Mouse (Mus musculus): Measurements from ENCODE around the gene Tmco2. TPM values are rescaled to one million over a fixed set of nuclear protein-coding genes. Genes with fewer than 3 reads are reported as not detected.

The Tmco2 gene
- polyA plus RNA-seq (2012; rRNA removed) = not detected in 2 replicates

- WGBS = 93% methylated on average over 2 of the region's 2 CpGs
- Histone ChIP-seq H3K4me1 (ENCODE audit: control insufficient read depth, insufficient read depth, low read length) (no peaks in the 10 kb centered on the region), H3K4me3 (replicated peaks; ENCODE audit: extremely low read depth, low read depth, low read length) (no peak within 1 kb of the TSS)
- TF ChIP-seq CTCF (IDR thresholded peaks at IDR 0.05; ENCODE audit: insufficient read depth, low read length) (no peak), POLR2A (IDR thresholded peaks at IDR 0.05; ENCODE audit: borderline replicate concordance, extremely low read depth, low read depth, low read length) (no peak)
- no peak for DNase-seq
Observed at GRCm38 (mm10) chr4:121109126-121109525, at the start of gene Tmco2. Gene Tmco2, minus strand, starts transcription at chr4:121109226.

- 79% methylated on average over 4 of the region's 4 CpGs for WGBS
Observed at GRCm38 (mm10) chr4:121103304-121103703, 5.7 kb downstream of the Tmco2 start.

GRCm38 (mm10) chr4:121097650-121098378, 11.2 kb downstream of the Tmco2 start, which contains the start of gene Zmpste24:
Gene Zmpste24, minus strand, starts transcription at chr4:121098241.
- Histone ChIP-seq H3K4me3 (replicated peaks; ENCODE audit: extremely low read depth, low read depth, low read length) (peak within 1 kb of the TSS; percentile 95), H3K4me1 (ENCODE audit: control insufficient read depth, insufficient read depth, low read length) (peaks cover 4% of the 10 kb centered on the region; the same call in 1 of the 2 replicates)
- 0 out of 2 replicates have a peak, but pooled peaks have one; percentile 17 for TF ChIP-seq POLR2A (IDR thresholded peaks at IDR 0.05; ENCODE audit: borderline replicate concordance, extremely low read depth, low read depth, low read length)
- TF ChIP-seq CTCF (IDR thresholded peaks at IDR 0.05; ENCODE audit: insufficient read depth, low read length) = no peak
- under 1% methylated on average over 39 of the region's 39 CpGs for WGBS
- DNase-seq = peak; percentile 81

More at GRCm38 (mm10) chr4:121103304-121103703, 5.7 kb downstream of the Tmco2 start:
- no peaks in the 10 kb centered on the region for H3K4me1 ChIP-seq (ENCODE audit: control insufficient read depth, insufficient read depth, low read length)
- no peak for TF ChIP-seq POLR2A (IDR thresholded peaks at IDR 0.05; ENCODE audit: borderline replicate concordance, extremely low read depth, low read depth, low read length)
- no peak overlapping the region for H3K4me3 ChIP-seq (replicated peaks; ENCODE audit: extremely low read depth, low read depth, low read length)
- no peak for DNase-seq

- Histone ChIP-seq H3K4me3 (replicated peaks; ENCODE audit: extremely low read depth, low read depth, low read length) (no peak overlapping the region), H3K4me1 (ENCODE audit: control insufficient read depth, insufficient read depth, low read length) (no peaks in the 10 kb centered on the region)
- TF ChIP-seq CTCF (IDR thresholded peaks at IDR 0.05; ENCODE audit: insufficient read depth, low read length) (no peak), POLR2A (IDR thresholded peaks at IDR 0.05; ENCODE audit: borderline replicate concordance, extremely low read depth, low read depth, low read length) (no peak)
- WGBS = 83% methylated on average over 4 of the region's 4 CpGs
- DNase-seq = no peak
Observed at GRCm38 (mm10) chr4:121090211-121090610, 18.8 kb downstream of the Tmco2 start.

- no peak for DNase-seq
- TF ChIP-seq POLR2A (IDR thresholded peaks at IDR 0.05; ENCODE audit: borderline replicate concordance, extremely low read depth, low read depth, low read length) (no peak), CTCF (IDR thresholded peaks at IDR 0.05; ENCODE audit: insufficient read depth, low read length) (no peak)
- Histone ChIP-seq H3K4me1 (ENCODE audit: control insufficient read depth, insufficient read depth, low read length) (no peaks in the 10 kb centered on the region), H3K4me3 (replicated peaks; ENCODE audit: extremely low read depth, low read depth, low read length) (no peak overlapping the region)
- 91% methylated on average over 2 of the region's 2 CpGs for WGBS
Observed at GRCm38 (mm10) chr4:121088696-121089095, 20.3 kb downstream of the Tmco2 start.

- no peaks in the 10 kb centered on the region for H3K4me1 ChIP-seq (ENCODE audit: control insufficient read depth, insufficient read depth, low read length)
- no peak for TF ChIP-seq POLR2A (IDR thresholded peaks at IDR 0.05; ENCODE audit: borderline replicate concordance, extremely low read depth, low read depth, low read length)
- TF ChIP-seq CTCF (IDR thresholded peaks at IDR 0.05; ENCODE audit: insufficient read depth, low read length) = no peak
- no peak overlapping the region for H3K4me3 ChIP-seq (replicated peaks; ENCODE audit: extremely low read depth, low read depth, low read length)
- DNase-seq = no peak
Observed at GRCm38 (mm10) chr4:121084506-121084905, 24.5 kb downstream of the Tmco2 start.

GRCm38 (mm10) chr4:121080395-121080794, 28.6 kb downstream of the Tmco2 start:
- 77% methylated on average over 1 of the region's 1 CpGs for WGBS
- no peak for DNase-seq
- Histone ChIP-seq H3K4me1 (ENCODE audit: control insufficient read depth, insufficient read depth, low read length) (0 out of 2 replicates have a peak, but pooled peaks cover 2% of the 10 kb centered on the region), H3K4me3 (replicated peaks; ENCODE audit: extremely low read depth, low read depth, low read length) (no peak overlapping the region)
- TF ChIP-seq POLR2A (IDR thresholded peaks at IDR 0.05; ENCODE audit: borderline replicate concordance, extremely low read depth, low read depth, low read length) (no peak), CTCF (IDR thresholded peaks at IDR 0.05; ENCODE audit: insufficient read depth, low read length) (no peak)

- WGBS = 50% methylated on average over 3 of the region's 3 CpGs
- Histone ChIP-seq H3K4me3 (replicated peaks; ENCODE audit: extremely low read depth, low read depth, low read length) (no peak overlapping the region), H3K4me1 (ENCODE audit: control insufficient read depth, insufficient read depth, low read length) (peaks cover 2% of the 10 kb centered on the region; the same call in 1 of the 2 replicates)
- TF ChIP-seq POLR2A (IDR thresholded peaks at IDR 0.05; ENCODE audit: borderline replicate concordance, extremely low read depth, low read depth, low read length) (no peak), CTCF (IDR thresholded peaks at IDR 0.05; ENCODE audit: insufficient read depth, low read length) (no peak)
- no peak for DNase-seq
Observed at GRCm38 (mm10) chr4:121077915-121078646, 30.9 kb downstream of the Tmco2 start.

- 79% methylated on average over 4 of the region's 4 CpGs for WGBS
- no peak for DNase-seq
- no peak for TF ChIP-seq CTCF (IDR thresholded peaks at IDR 0.05; ENCODE audit: insufficient read depth, low read length)
- no peak for TF ChIP-seq POLR2A (IDR thresholded peaks at IDR 0.05; ENCODE audit: borderline replicate concordance, extremely low read depth, low read depth, low read length)
- H3K4me3 ChIP-seq (replicated peaks; ENCODE audit: extremely low read depth, low read depth, low read length) = no peak overlapping the region
- peaks cover 2% of the 10 kb centered on the region; the same call in 1 of the 2 replicates for H3K4me1 ChIP-seq (ENCODE audit: control insufficient read depth, insufficient read depth, low read length)
Observed at GRCm38 (mm10) chr4:121074250-121074649, 34.8 kb downstream of the Tmco2 start.
